Mouse (Mus musculus) midbrain, embryonic 13.5 days (tissue): ENCODE results near the gene Krt76. TPM values are rescaled to one million over a fixed set of nuclear protein-coding genes. Genes with fewer than 3 reads are reported as not detected.

Experiments
- ATAC-seq: fragments of 200-750 bp; cut with Nextera tagmentation; 2 replicates; pipeline ENCODE4 v1.8.0; 2017; ENCODE audit warnings: mild to moderate bottlenecking, moderate TSS enrichment, moderate library complexity
- H3K27ac ChIP-seq: fragments of 300-500 bp; sonication (generic); 2 replicates; pipeline ENCODE4 v1.5.1; 2015; ENCODE audit warnings: inconsistent platforms, mild to moderate bottlenecking, moderate library complexity
- H3K27me3 ChIP-seq: fragments of 300-500 bp; sonication (generic); 2 replicates; pipeline ENCODE4 v1.6.1; 2015; ENCODE audit warnings: mild to moderate bottlenecking, inconsistent platforms
- H3K36me3 ChIP-seq: fragments of 300-500 bp; sonication (generic); 2 replicates; pipeline ENCODE4 v1.6.1; 2015; ENCODE audit warnings: mild to moderate bottlenecking, inconsistent platforms
- H3K4me1 ChIP-seq: fragments of 300-500 bp; sonication (generic); replicated peaks from 2 replicates; pipeline ENCODE4 v1.6.1; 2015; ENCODE audit warnings: inconsistent platforms
- H3K4me2 ChIP-seq: fragments of 300-500 bp; sonication (generic); replicated peaks from 2 replicates; pipeline ENCODE4 v1.6.1; 2015; ENCODE audit warnings: moderate library complexity, mild to moderate bottlenecking, inconsistent platforms
- H3K4me3 ChIP-seq: fragments of 300-500 bp; sonication (generic); replicated peaks from 2 replicates; pipeline ENCODE4 v1.5.1; 2015; ENCODE audit warnings: mild to moderate bottlenecking, inconsistent platforms
- H3K9ac ChIP-seq: fragments of 300-500 bp; sonication (generic); replicated peaks from 2 replicates; pipeline ENCODE4 v1.6.1; 2015; ENCODE audit warnings: mild to moderate bottlenecking, inconsistent platforms
- H3K9me3 ChIP-seq: fragments of 300-500 bp; sonication (generic); 2 replicates; pipeline ENCODE4 v1.6.1; 2016; ENCODE audit warnings: mild to moderate bottlenecking, inconsistent platforms
- WGBS: fragments of 180-500 bp; shearing (Covaris S2); methylation state at CpG from one replicate; pipeline ENCODE4 v1.1.7; 2015; 5-methylcytosine and 5-hydroxymethylcytosine counted together
- microRNA-seq: library from miRNA; unstranded; fragments of <30 nt; microRNA quantifications from one replicate; pipeline ENCODE4, GENCODE M21; 2016
- polyA plus RNA-seq: library from polyadenylated mRNA; unstranded; fragments of >200 nt; fragmentation: Nextera tagmentation; extraction: Ambion mirVana; gene quantifications from 2 replicates; pipeline ENCODE4 v1.2.1, GENCODE M21; 2015

Gene Krt76
- polyA plus RNA-seq, 1 experiment from 2014 or later = not detected

GRCm38 (mm10) chr15:101858673-101859425 is 33.9 kb downstream of the Krt76 start:
- Histone ChIP-seq H3K9me3 (no peaks in the 10 kb centered on the region), H3K4me2 (peak overlapping the region; percentile 78), H3K36me3 (no peaks in the 10 kb centered on the region), H3K4me3 (peak overlapping the region; percentile 47; the same call in 1 of the 2 replicates), H3K27ac (no peak overlapping the region), H3K27me3 (peaks cover 35% of the 10 kb centered on the region), H3K9ac (no peak overlapping the region; the same call in 1 of the 2 replicates), H3K4me1 (peaks cover 23% of the 10 kb centered on the region)
- no peak for ATAC-seq
- 9% methylated on average over 11 of the region's 11 CpGs for WGBS

GRCm38 (mm10) chr15:101856696-101857095 is 36.0 kb downstream of the Krt76 start:
- no peak overlapping the region for H3K9ac ChIP-seq
- no peaks in the 10 kb centered on the region for H3K36me3 ChIP-seq
- 64% methylated on average over 5 of the region's 5 CpGs for WGBS
- H3K27me3 ChIP-seq = peaks cover 35% of the 10 kb centered on the region
- no peak overlapping the region for H3K27ac ChIP-seq
- H3K4me2 ChIP-seq = no peak overlapping the region
- no peaks in the 10 kb centered on the region for H3K9me3 ChIP-seq
- H3K4me1 ChIP-seq = peaks cover 23% of the 10 kb centered on the region
- H3K4me3 ChIP-seq = no peak overlapping the region
- no peak for ATAC-seq

- H3K4me3 ChIP-seq = no peak overlapping the region
- no peaks in the 10 kb centered on the region for H3K36me3 ChIP-seq
- no peak for ATAC-seq
- H3K27ac ChIP-seq = no peak overlapping the region
- peaks cover 23% of the 10 kb centered on the region for H3K4me1 ChIP-seq
- H3K27me3 ChIP-seq = peaks cover 29% of the 10 kb centered on the region
- WGBS = 73% methylated on average over 3 of the region's 3 CpGs
- H3K9me3 ChIP-seq = no peaks in the 10 kb centered on the region
- no peak overlapping the region for H3K9ac ChIP-seq
- no peak overlapping the region for H3K4me2 ChIP-seq
These were observed 37.0 kb downstream of the Krt76 start for GRCm38 (mm10) chr15:101855732-101856131.

GRCm38 (mm10) chr15:101854294-101854693 is 38.4 kb downstream of the Krt76 start:
- no peak for ATAC-seq
- WGBS = 4% methylated on average over 5 of the region's 5 CpGs

GRCm38 (mm10) chr15:101852571-101852970 is 40.1 kb downstream of the Krt76 start:
- H3K27me3 ChIP-seq = peaks cover 12% of the 10 kb centered on the region
- no peaks in the 10 kb centered on the region for H3K9me3 ChIP-seq
- no peak overlapping the region for H3K27ac ChIP-seq
- WGBS = 29% methylated on average over 5 of the region's 5 CpGs
- H3K9ac ChIP-seq = no peak overlapping the region
- no peak overlapping the region for H3K4me3 ChIP-seq
- peaks cover 3% of the 10 kb centered on the region; the same call in 1 of the 2 replicates for H3K4me1 ChIP-seq
- no peak overlapping the region for H3K4me2 ChIP-seq
- ATAC-seq = no peak
- H3K36me3 ChIP-seq = no peaks in the 10 kb centered on the region

More at GRCm38 (mm10) chr15:101854294-101854693, 38.4 kb downstream of the Krt76 start:
- Histone ChIP-seq H3K4me2 (no peak overlapping the region), H3K27ac (no peak overlapping the region), H3K9me3 (no peaks in the 10 kb centered on the region), H3K4me1 (peaks cover 10% of the 10 kb centered on the region), H3K4me3 (no peak overlapping the region), H3K27me3 (peaks cover 24% of the 10 kb centered on the region), H3K36me3 (no peaks in the 10 kb centered on the region), H3K9ac (no peak overlapping the region)

- Histone ChIP-seq H3K4me3 (no peak within 1 kb of the TSS), H3K4me1 (peaks cover 9% of the 10 kb centered on the region), H3K36me3 (no peaks in the 10 kb centered on the region), H3K27ac (no peak within 1 kb of the TSS), H3K27me3 (peaks cover 9% of the 10 kb centered on the region; the same call in 1 of the 2 replicates), H3K4me2 (no peak within 1 kb of the TSS), H3K9ac (no peak within 1 kb of the TSS), H3K9me3 (no peaks in the 10 kb centered on the region)
- no peak for ATAC-seq
- WGBS = 81% methylated on average over 6 of the region's 6 CpGs
These were observed 42.0 kb downstream of the Krt76 start, which contains the start of gene Krt1 for GRCm38 (mm10) chr15:101850694-101851093. TSS of gene Krt1 (minus strand) at chr15:101850794.

GRCm38 (mm10) chr15:101845971-101846403 is 46.7 kb downstream of the Krt76 start:
- peak overlapping the region; percentile 81 for H3K27ac ChIP-seq
- H3K27me3 ChIP-seq = peaks cover 15% of the 10 kb centered on the region
- no peaks in the 10 kb centered on the region for H3K9me3 ChIP-seq
- peak overlapping the region; percentile 50 for H3K4me3 ChIP-seq
- peaks cover 10% of the 10 kb centered on the region for H3K4me1 ChIP-seq
- no peaks in the 10 kb centered on the region for H3K36me3 ChIP-seq
- WGBS = under 1% methylated on average over 37 of the region's 37 CpGs
- peak overlapping the region; percentile 77 for H3K9ac ChIP-seq
- peak overlapping the region; percentile 64 for H3K4me2 ChIP-seq
- ATAC-seq = peak; percentile 88

GRCm38 (mm10) chr15:101843192-101843591 is 49.5 kb downstream of the Krt76 start:
- Histone ChIP-seq H3K27ac (no peak overlapping the region), H3K27me3 (peaks cover 8% of the 10 kb centered on the region), H3K9me3 (no peaks in the 10 kb centered on the region), H3K36me3 (no peaks in the 10 kb centered on the region), H3K4me1 (peaks cover 10% of the 10 kb centered on the region), H3K4me3 (no peak overlapping the region), H3K4me2 (no peak overlapping the region), H3K9ac (no peak overlapping the region)
- ATAC-seq = no peak
- 59% methylated on average over 9 of the region's 9 CpGs for WGBS

- no peak overlapping the region for H3K4me3 ChIP-seq
- no peaks in the 10 kb centered on the region for H3K27me3 ChIP-seq
- no peak overlapping the region for H3K9ac ChIP-seq
- H3K27ac ChIP-seq = no peak overlapping the region
- 69% methylated on average over 5 of the region's 5 CpGs for WGBS
- H3K9me3 ChIP-seq = no peaks in the 10 kb centered on the region
- no peaks in the 10 kb centered on the region for H3K36me3 ChIP-seq
- H3K4me2 ChIP-seq = no peak overlapping the region
- no peaks in the 10 kb centered on the region for H3K4me1 ChIP-seq
- ATAC-seq = no peak
These were observed 57.9 kb downstream of the Krt76 start for GRCm38 (mm10) chr15:101834784-101835328.

Small RNA genes within 50 kb of the gene (microRNA-seq; reads per million reads assigned to microRNA genes)
- gene Gm44356 = not detected

Other genes with a start within 250 kb of the Krt76 start
- gene Gm5478, start 245.5 kb downstream of the Krt76 start, polyA plus RNA-seq = not detected in 2 replicates
- not detected in 2 replicates for gene Krt6b, start 212.6 kb downstream of the Krt76 start, polyA plus RNA-seq
- gene Krt6a, start 198.6 kb downstream of the Krt76 start, polyA plus RNA-seq = not detected in 2 replicates
- gene Krt5, start 180.0 kb downstream of the Krt76 start, polyA plus RNA-seq = 0.19 and 0.26 TPM in 2 replicates
- not detected in 2 replicates for gene Krt71, start 149.8 kb downstream of the Krt76 start, polyA plus RNA-seq
- not detected in 2 replicates for gene Krt72, start 106.5 kb downstream of the Krt76 start, polyA plus RNA-seq
- 0.50 and 1.0 TPM in 2 replicates for gene Krt73, start 90.6 kb downstream of the Krt76 start, polyA plus RNA-seq
- not detected in 2 replicates for gene Krt2, start 74.8 kb downstream of the Krt76 start, polyA plus RNA-seq
- 4.2 and 4.7 TPM in 2 replicates for gene Krt1, start 42.1 kb downstream of the Krt76 start, polyA plus RNA-seq
- 0.15 TPM in 1 of 2 replicates, not detected in the other for gene Krt77, start 23.2 kb downstream of the Krt76 start, polyA plus RNA-seq
- 0.26 TPM in 1 of 2 replicates, not detected in the other for gene Krt4, start 31.8 kb upstream of the Krt76 start, polyA plus RNA-seq
- gene Krt79, start 47.4 kb upstream of the Krt76 start, polyA plus RNA-seq = 0.15 TPM in 1 of 2 replicates, not detected in the other
- gene Krt78, start 61.4 kb upstream of the Krt76 start, polyA plus RNA-seq = not detected in 2 replicates
- gene Krt8, start 111.6 kb upstream of the Krt76 start, polyA plus RNA-seq = 1.1 and 1.6 TPM in 2 replicates
- 1.2 and 2.5 TPM in 2 replicates for gene Krt18, start 135.3 kb upstream of the Krt76 start, polyA plus RNA-seq
- 89.9 and 91.2 TPM in 2 replicates for gene Eif4b, start 180.9 kb upstream of the Krt76 start, polyA plus RNA-seq
- 6.1 and 6.9 TPM in 2 replicates for gene Tns2, start 207.5 kb upstream of the Krt76 start, polyA plus RNA-seq
- 38.0 and 38.5 TPM in 2 replicates for gene Spryd3, start 243.3 kb upstream of the Krt76 start, polyA plus RNA-seq